Mouse (Mus musculus) CD8-positive naive resting alpha-beta T cell, adult 57 days (primary cell): ENCODE data around the gene Aldoart1. TPM values are rescaled to one million over a fixed set of nuclear protein-coding genes. Genes with fewer than 3 reads are reported as not detected.

ENCODE experiments used
- total RNA-seq: library from RNA; stranded (reverse); gene quantifications from one replicate; pipeline ENCODE4 v1.2.4, GENCODE M21; 2023

The Aldoart1 gene
- not detected for total RNA-seq

DNA sequence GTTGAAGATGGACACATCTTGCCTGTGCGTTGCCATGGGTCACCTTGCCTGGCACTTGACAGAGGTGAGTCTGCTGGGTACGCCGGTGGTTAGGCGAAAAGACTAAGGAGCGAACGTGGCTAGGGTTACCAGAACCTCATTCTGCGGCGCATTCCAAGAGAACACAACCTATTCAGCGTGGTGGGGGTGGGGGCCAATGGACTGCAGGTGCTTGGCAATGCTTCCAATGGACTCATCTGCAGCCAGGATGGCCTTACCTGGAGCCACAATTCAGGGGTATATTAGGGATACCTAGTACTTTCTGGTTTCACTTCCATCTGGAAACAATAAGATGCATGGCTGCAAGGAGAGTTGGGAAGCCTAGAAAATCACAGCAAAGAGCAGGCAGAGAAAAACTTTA is at the start of gene Aldoart1:
TSS of gene Aldoart1 (minus strand) at position 101 of the 400 bp plus-strand sequence.

